Mouse (Mus musculus) lung, embryonic 14.5 days (tissue): ENCODE data around the gene Acad9. TPM values are rescaled to one million over a fixed set of nuclear protein-coding genes. Genes with fewer than 3 reads are reported as not detected.
"Not testable (repeated sequence)": the region's sequence is repeated elsewhere in the genome, so short reads cannot be mapped to it uniquely, and the experiment has no call there.

Experiments used
- ATAC-seq: fragments of 200-750 bp; cut with Nextera tagmentation; 2 replicates; pipeline ENCODE4 v1.8.0; 2017; ENCODE audit warnings: mild to moderate bottlenecking, moderate TSS enrichment, moderate library complexity; ENCODE audit not compliant: insufficient read depth
- DNase-seq: peaks from one replicate; pipeline ENCODE4 v3.0.0-alpha.2; 2015
- H3K27ac ChIP-seq: fragments of 300-500 bp; sonication (generic); 2 replicates; pipeline ENCODE4 v1.5.1; 2014; ENCODE audit warnings: low read depth, mild to moderate bottlenecking, moderate library complexity
- H3K27me3 ChIP-seq: fragments of 300-500 bp; sonication (generic); 2 replicates; pipeline ENCODE4 v1.6.1; 2014; ENCODE audit warnings: low read length, control low read depth; ENCODE audit not compliant: insufficient read depth
- H3K36me3 ChIP-seq: fragments of 300-500 bp; sonication (generic); 2 replicates; pipeline ENCODE4 v1.6.1; 2014; ENCODE audit warnings: control low read depth; ENCODE audit not compliant: insufficient read depth
- H3K4me1 ChIP-seq: fragments of 300-500 bp; sonication (generic); 2 replicates; pipeline ENCODE4 v1.6.1; 2014; ENCODE audit warnings: antibody characterized with exemption, control low read depth; ENCODE audit not compliant: insufficient read depth
- H3K4me2 ChIP-seq: fragments of 300-500 bp; sonication (generic); 2 replicates; pipeline ENCODE4 v1.6.1; 2014; ENCODE audit warnings: mild to moderate bottlenecking
- H3K4me3 ChIP-seq: fragments of 300-500 bp; sonication (generic); 2 replicates; pipeline ENCODE4 v1.5.1; 2014; ENCODE audit warnings: low read depth, low read length
- H3K9ac ChIP-seq: fragments of 300-500 bp; sonication (generic); 2 replicates; pipeline ENCODE4 v1.6.1; 2014
- H3K9me3 ChIP-seq: fragments of 300-500 bp; sonication (generic); 2 replicates; pipeline ENCODE4 v1.6.1; 2016; ENCODE audit warnings: low read depth, low read length, control low read depth
- CTCF ChIP-seq: IDR thresholded peaks from 2 replicates; pipeline ENCODE4 v1.5.1; 2016; ENCODE audit warnings: antibody characterized with exemption, low read depth
- WGBS: fragments of 180-500 bp; shearing (Covaris S2); extraction: QIAGEN DNeasy Blood & Tissue Kit; methylation state at CpG from one replicate; pipeline ENCODE4 v1.1.7; 2014; 5-methylcytosine and 5-hydroxymethylcytosine counted together
- polyA plus RNA-seq: library from polyadenylated mRNA; unstranded; fragments of >200 nt; fragmentation: Nextera tagmentation; extraction: Ambion mirVana; gene quantifications from 2 replicates; pipeline ENCODE4 v1.2.1, GENCODE M21; 2014

Acad9 gene
- polyA plus RNA-seq, 1 experiment from 2014 or later, result 90.4 TPM

- ATAC-seq (no peak), DNase-seq (no peak)
- no peak overlapping the region for H3K4me2 ChIP-seq
- H3K36me3 ChIP-seq, result peaks cover 84% of the 10 kb centered on the region
- TF ChIP-seq CTCF, result no peak
- WGBS, result 89% methylated on average over 9 of the region's 9 CpGs
- no peak overlapping the region for H3K9ac ChIP-seq
- no peaks in the 10 kb centered on the region for H3K4me1 ChIP-seq
- no peak overlapping the region for H3K4me3 ChIP-seq
- no peak overlapping the region for H3K27ac ChIP-seq
- H3K27me3 ChIP-seq, result no peaks in the 10 kb centered on the region
- no peaks in the 10 kb centered on the region for H3K9me3 ChIP-seq
These were observed 21.8 kb downstream of the Acad9 start for GRCm38 (mm10) chr3:36087591-36087990.

- DNase-seq, result no peak
- ATAC-seq, result no peak
- no peak for TF ChIP-seq CTCF
- no peak overlapping the region for H3K27ac ChIP-seq
- H3K9me3 ChIP-seq, result no peaks in the 10 kb centered on the region
- no peak overlapping the region for H3K4me3 ChIP-seq
- H3K4me1 ChIP-seq, result no peaks in the 10 kb centered on the region
- 86% methylated on average over 2 of the region's 2 CpGs for WGBS
- H3K9ac ChIP-seq, result no peak overlapping the region
- H3K27me3 ChIP-seq, result no peaks in the 10 kb centered on the region
- H3K36me3 ChIP-seq, result peaks cover 13% of the 10 kb centered on the region; the same call in 1 of the 2 replicates
- H3K4me2 ChIP-seq, result no peak overlapping the region
These were observed 29.6 kb downstream of the Acad9 start for GRCm38 (mm10) chr3:36095371-36095770.

- no peak overlapping the region for H3K27ac ChIP-seq
- TF ChIP-seq CTCF, result no peak
- 82% methylated on average over 4 of the region's 4 CpGs for WGBS
- no peak overlapping the region for H3K4me3 ChIP-seq
- no peaks in the 10 kb centered on the region for H3K4me1 ChIP-seq
- no peaks in the 10 kb centered on the region for H3K27me3 ChIP-seq
- DNase-seq, result no peak
- ATAC-seq, result no peak
- H3K4me2 ChIP-seq, result no peak overlapping the region
- H3K36me3 ChIP-seq, result no peaks in the 10 kb centered on the region
- H3K9me3 ChIP-seq, result no peaks in the 10 kb centered on the region
- H3K9ac ChIP-seq, result no peak overlapping the region
These were observed 50.3 kb downstream of the Acad9 start for GRCm38 (mm10) chr3:36116076-36116475.

GRCm38 (mm10) chr3:36119684-36120548, 54.1 kb downstream of the Acad9 start:
- no peak for TF ChIP-seq CTCF
- no peak overlapping the region for H3K4me2 ChIP-seq
- ATAC-seq, result no peak
- H3K4me3 ChIP-seq, result no peak overlapping the region
- DNase-seq, result no peak
- no peak overlapping the region for H3K9ac ChIP-seq
- no peak overlapping the region for H3K27ac ChIP-seq
- no peaks in the 10 kb centered on the region for H3K4me1 ChIP-seq
- H3K9me3 ChIP-seq, result no peaks in the 10 kb centered on the region; the same call in 1 of the 2 replicates
- no peaks in the 10 kb centered on the region for H3K36me3 ChIP-seq
- H3K27me3 ChIP-seq, result no peaks in the 10 kb centered on the region

GRCm38 (mm10) chr3:36126176-36126575, 60.4 kb downstream of the Acad9 start:
- not testable (repeated sequence) for DNase-seq, H3K27me3 ChIP-seq, H3K4me3 ChIP-seq, H3K4me1 ChIP-seq, H3K36me3 ChIP-seq, H3K27ac ChIP-seq, H3K9ac ChIP-seq, H3K9me3 ChIP-seq, H3K4me2 ChIP-seq, ATAC-seq
- 85% methylated on average over 9 of the region's 9 CpGs for WGBS

GRCm38 (mm10) chr3:36136152-36136551, 70.4 kb downstream of the Acad9 start:
- Histone ChIP-seq H3K4me3 (no peak overlapping the region), H3K9me3 (no peaks in the 10 kb centered on the region), H3K4me1 (no peaks in the 10 kb centered on the region), H3K27me3 (no peaks in the 10 kb centered on the region), H3K27ac (no peak overlapping the region), H3K36me3 (no peaks in the 10 kb centered on the region), H3K4me2 (no peak overlapping the region), H3K9ac (no peak overlapping the region)
- TF ChIP-seq CTCF, result no peak
- DNase-seq (no peak), ATAC-seq (no peak)

- Histone ChIP-seq H3K27ac (no peak overlapping the region), H3K27me3 (no peaks in the 10 kb centered on the region), H3K36me3 (no peaks in the 10 kb centered on the region), H3K4me3 (no peak overlapping the region), H3K4me1 (no peaks in the 10 kb centered on the region), H3K4me2 (no peak overlapping the region), H3K9me3 (no peaks in the 10 kb centered on the region), H3K9ac (no peak overlapping the region)
- peak; percentile 55 for TF ChIP-seq CTCF
- DNase-seq (peak; percentile 79), ATAC-seq (no peak)
- 44% methylated on average over 2 of the region's 2 CpGs for whole genome bisulfite sequencing
These were observed 71.8 kb downstream of the Acad9 start for GRCm38 (mm10) chr3:36137560-36137959.
